Mouse (Mus musculus) intestine, embryonic 15.5 days (tissue): Measurements from ENCODE around the gene H2al2a. TPM values are rescaled to one million over a fixed set of nuclear protein-coding genes. Genes with fewer than 3 reads are reported as not detected.

ENCODE experiments used
- ATAC-seq: fragments of 200-750 bp; cut with Nextera tagmentation; 2 replicates; pipeline ENCODE4 v1.8.0; 2017; ENCODE audit warnings: moderate TSS enrichment, moderate library complexity
- H3K27ac ChIP-seq: fragments of 300-500 bp; sonication (generic); 2 replicates; pipeline ENCODE4 v1.5.1; 2015; ENCODE audit warnings: mild to moderate bottlenecking, inconsistent platforms
- H3K27me3 ChIP-seq: fragments of 300-500 bp; sonication (generic); replicated peaks from 2 replicates; pipeline ENCODE4 v1.6.1; 2015; ENCODE audit warnings: inconsistent platforms
- H3K36me3 ChIP-seq: fragments of 300-500 bp; sonication (generic); 2 replicates; pipeline ENCODE4 v1.6.1; 2015; ENCODE audit warnings: inconsistent platforms
- H3K4me1 ChIP-seq: fragments of 300-500 bp; sonication (generic); replicated peaks from 2 replicates; pipeline ENCODE4 v1.6.1; 2015; ENCODE audit warnings: inconsistent platforms
- H3K4me2 ChIP-seq: fragments of 300-500 bp; sonication (generic); replicated peaks from 2 replicates; pipeline ENCODE4 v1.6.1; 2015; ENCODE audit warnings: mild to moderate bottlenecking, inconsistent platforms
- H3K4me3 ChIP-seq: fragments of 300-500 bp; sonication (generic); replicated peaks from 2 replicates; pipeline ENCODE4 v1.5.1; 2015; ENCODE audit warnings: inconsistent platforms
- H3K9ac ChIP-seq: fragments of 300-500 bp; sonication (generic); 2 replicates; pipeline ENCODE4 v1.6.1; 2015; ENCODE audit warnings: inconsistent platforms
- H3K9me3 ChIP-seq: fragments of 300-500 bp; sonication (generic); 2 replicates; pipeline ENCODE4 v1.6.1; 2016; ENCODE audit warnings: inconsistent platforms
- WGBS: fragments of 180-500 bp; shearing (Covaris S2); methylation state at CpG from one replicate; pipeline ENCODE4 v1.1.7; 2015; 5-methylcytosine and 5-hydroxymethylcytosine counted together
- polyA plus RNA-seq: library from polyadenylated mRNA; unstranded; fragments of >200 nt; fragmentation: Nextera tagmentation; extraction: Ambion mirVana; gene quantifications from 2 replicates; pipeline ENCODE4 v1.2.1, GENCODE M21; 2015

Gene H2al2a
- polyA plus RNA-seq, 1 experiment from 2014 or later: not detected

- 8% methylated on average over 14 of the region's 14 CpGs for WGBS
- ATAC-seq: no peak
- Histone ChIP-seq H3K4me3 (peak overlapping the region; percentile 63), H3K4me1 (peaks cover 2% of the 10 kb centered on the region; the same call in 1 of the 2 replicates), H3K9ac (peak overlapping the region; percentile 57; the same call in 1 of the 2 replicates), H3K27me3 (no peaks in the 10 kb centered on the region), H3K27ac (peak overlapping the region; percentile 32; the same call in 1 of the 2 replicates), H3K9me3 (no peaks in the 10 kb centered on the region), H3K4me2 (peak overlapping the region; percentile 94), H3K36me3 (no peaks in the 10 kb centered on the region)
Observed at GRCm38 (mm10) chr2:18025781-18026115, 29.0 kb upstream of the H2al2a start.

DNA sequence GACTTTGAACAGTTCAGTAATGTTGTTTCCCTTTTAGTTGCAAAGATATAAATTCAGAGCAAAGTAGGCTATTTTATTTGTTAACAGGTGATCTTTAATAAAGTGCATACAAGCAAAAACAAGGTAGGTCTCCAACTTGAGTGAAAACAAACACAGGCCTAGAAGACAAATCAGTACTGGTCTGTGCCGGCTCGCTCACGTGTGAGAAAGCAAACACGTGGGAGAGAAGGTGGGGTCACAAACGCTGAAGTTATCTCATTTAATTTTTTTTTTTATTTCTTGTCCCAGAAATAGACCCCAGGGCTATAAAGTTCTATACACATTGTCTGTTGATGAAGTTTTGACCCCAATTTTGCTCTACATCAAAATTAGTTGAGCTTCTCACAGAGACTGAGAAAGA lies 28.4 kb upstream of the H2al2a start:
- Histone ChIP-seq H3K27ac (no peak overlapping the region), H3K27me3 (no peaks in the 10 kb centered on the region), H3K4me2 (peak overlapping the region; percentile 94; the same call in 1 of the 2 replicates), H3K36me3 (no peaks in the 10 kb centered on the region), H3K9ac (no peak overlapping the region), H3K4me1 (peaks cover 2% of the 10 kb centered on the region; the same call in 1 of the 2 replicates), H3K4me3 (peak overlapping the region; percentile 63; the same call in 1 of the 2 replicates), H3K9me3 (no peaks in the 10 kb centered on the region)
- no peak for ATAC-seq
- 66% methylated on average over 5 of the region's 5 CpGs for WGBS

- H3K9ac ChIP-seq: no peak overlapping the region
- ATAC-seq: no peak
- H3K36me3 ChIP-seq: no peaks in the 10 kb centered on the region
- no peaks in the 10 kb centered on the region for H3K27me3 ChIP-seq
- H3K4me1 ChIP-seq: peaks cover 2% of the 10 kb centered on the region; the same call in 1 of the 2 replicates
- no peak overlapping the region for H3K27ac ChIP-seq
- H3K4me3 ChIP-seq: no peak overlapping the region
- whole genome bisulfite sequencing: 51% methylated on average over 1 of the region's 1 CpGs
- H3K9me3 ChIP-seq: no peaks in the 10 kb centered on the region
- no peak overlapping the region for H3K4me2 ChIP-seq
Observed at GRCm38 (mm10) chr2:18022886-18023285, 26.1 kb upstream of the H2al2a start.

GRCm38 (mm10) chr2:18019122-18019521 lies 22.4 kb upstream of the H2al2a start:
- no peak overlapping the region for H3K9ac ChIP-seq
- H3K4me3 ChIP-seq: no peak overlapping the region
- 79% methylated on average over 1 of the region's 1 CpGs for WGBS

DNA sequence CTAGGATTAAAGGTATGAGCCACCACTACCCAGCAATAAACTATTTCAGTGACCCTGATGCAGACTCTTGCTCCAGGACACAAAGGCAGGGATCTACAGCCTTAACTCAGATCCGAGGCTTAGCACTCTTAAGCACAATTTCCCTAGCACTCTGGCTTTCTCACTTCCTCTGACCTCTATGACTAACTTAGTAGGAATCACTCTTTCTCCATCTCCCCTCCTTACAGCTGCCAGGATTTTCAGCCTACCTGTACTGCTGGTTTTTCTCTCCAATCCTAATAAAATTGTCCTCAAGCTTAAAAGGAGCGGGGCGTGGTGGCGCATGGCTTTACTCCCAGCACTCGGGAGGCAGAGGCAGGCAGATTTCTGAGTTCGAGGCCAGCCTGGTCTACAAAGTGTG lies 20.6 kb upstream of the H2al2a start:
- Histone ChIP-seq H3K27ac (no peak overlapping the region), H3K4me3 (no peak overlapping the region), H3K27me3 (no peaks in the 10 kb centered on the region), H3K9ac (no peak overlapping the region), H3K36me3 (no peaks in the 10 kb centered on the region), H3K4me2 (no peak overlapping the region), H3K9me3 (no peaks in the 10 kb centered on the region), H3K4me1 (no peaks in the 10 kb centered on the region)
- WGBS: 91% methylated on average over 6 of the region's 6 CpGs
- no peak for ATAC-seq

More at GRCm38 (mm10) chr2:18019122-18019521, 22.4 kb upstream of the H2al2a start:
- no peaks in the 10 kb centered on the region for H3K27me3 ChIP-seq
- no peak overlapping the region for H3K4me2 ChIP-seq
- no peaks in the 10 kb centered on the region for H3K36me3 ChIP-seq
- H3K4me1 ChIP-seq: no peaks in the 10 kb centered on the region
- H3K9me3 ChIP-seq: no peaks in the 10 kb centered on the region
- no peak for ATAC-seq
- H3K27ac ChIP-seq: no peak overlapping the region

- WGBS: 90% methylated on average over 1 of the region's 1 CpGs
- Histone ChIP-seq H3K4me3 (no peak overlapping the region), H3K9ac (no peak overlapping the region), H3K27ac (no peak overlapping the region), H3K4me2 (no peak overlapping the region), H3K36me3 (no peaks in the 10 kb centered on the region), H3K27me3 (no peaks in the 10 kb centered on the region), H3K4me1 (no peaks in the 10 kb centered on the region), H3K9me3 (no peaks in the 10 kb centered on the region)
- no peak for ATAC-seq
Observed at GRCm38 (mm10) chr2:18016639-18017038, 19.9 kb upstream of the H2al2a start.

- H3K9me3 ChIP-seq: no peaks in the 10 kb centered on the region
- no peak overlapping the region for H3K4me2 ChIP-seq
- H3K27me3 ChIP-seq: no peaks in the 10 kb centered on the region
- H3K36me3 ChIP-seq: no peaks in the 10 kb centered on the region
- no peak overlapping the region for H3K4me3 ChIP-seq
- no peak for ATAC-seq
- no peaks in the 10 kb centered on the region for H3K4me1 ChIP-seq
- H3K9ac ChIP-seq: no peak overlapping the region
- no peak overlapping the region for H3K27ac ChIP-seq
- WGBS: 64% methylated on average over 3 of the region's 3 CpGs
Observed at GRCm38 (mm10) chr2:18015581-18015980, 18.8 kb upstream of the H2al2a start.

- WGBS: 87% methylated on average over 3 of the region's 3 CpGs
- H3K36me3 ChIP-seq: no peaks in the 10 kb centered on the region
- no peaks in the 10 kb centered on the region for H3K4me1 ChIP-seq
- no peak overlapping the region for H3K4me2 ChIP-seq
- no peak overlapping the region for H3K4me3 ChIP-seq
- H3K9ac ChIP-seq: no peak overlapping the region
- H3K9me3 ChIP-seq: no peaks in the 10 kb centered on the region
- no peak overlapping the region for H3K27ac ChIP-seq
- no peak for ATAC-seq
- no peaks in the 10 kb centered on the region for H3K27me3 ChIP-seq
Observed at GRCm38 (mm10) chr2:18012866-18013265, 16.1 kb upstream of the H2al2a start.

DNA sequence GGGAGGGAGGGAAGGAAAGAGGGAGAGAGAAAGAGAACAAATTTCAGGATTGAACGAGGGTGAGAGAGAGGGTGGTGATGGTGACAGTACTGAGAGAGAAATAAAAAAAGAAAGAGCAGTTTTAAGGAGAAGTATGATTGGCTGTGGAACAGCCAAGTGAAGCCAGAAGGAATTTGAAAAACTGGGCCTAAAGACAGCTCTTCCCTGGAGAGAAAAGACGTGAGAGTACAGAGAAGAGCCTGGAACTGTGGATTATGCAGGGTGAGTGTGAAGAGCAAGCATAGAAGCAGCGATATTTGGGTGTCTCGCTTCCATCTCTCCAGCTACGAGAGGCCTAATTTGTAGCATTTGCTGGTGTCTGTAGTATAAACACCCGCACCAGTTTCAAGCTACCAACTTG lies 14.5 kb upstream of the H2al2a start:
- 86% methylated on average over 6 of the region's 6 CpGs for WGBS
- Histone ChIP-seq H3K4me3 (no peak overlapping the region), H3K9me3 (no peaks in the 10 kb centered on the region), H3K4me1 (no peaks in the 10 kb centered on the region), H3K9ac (no peak overlapping the region), H3K27me3 (no peaks in the 10 kb centered on the region), H3K27ac (no peak overlapping the region), H3K36me3 (no peaks in the 10 kb centered on the region), H3K4me2 (no peak overlapping the region)
- no peak for ATAC-seq

DNA sequence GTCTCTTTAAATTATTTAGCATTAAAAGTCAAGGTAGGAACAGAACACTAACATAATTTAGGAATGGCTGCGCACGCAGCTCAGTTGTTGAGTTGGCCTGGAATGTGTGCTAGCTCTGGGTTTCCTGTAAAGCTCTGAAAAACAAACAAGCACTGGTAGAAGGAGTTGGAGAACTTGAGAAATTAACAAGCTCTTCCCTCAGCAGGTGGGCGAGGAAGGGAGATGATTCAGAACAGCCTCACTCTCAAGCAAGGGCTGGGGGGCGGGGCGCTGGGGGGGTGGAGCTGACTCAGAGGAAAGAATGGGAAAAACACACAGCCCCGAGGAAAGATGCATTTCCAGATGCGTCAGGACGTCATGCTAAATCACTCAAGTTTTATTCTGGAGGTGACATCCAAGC lies 8.4 kb upstream of the H2al2a start:
- H3K9ac ChIP-seq: no peak overlapping the region
- ATAC-seq: no peak
- WGBS: 30% methylated on average over 8 of the region's 8 CpGs
- H3K4me3 ChIP-seq: no peak overlapping the region
- no peak overlapping the region for H3K27ac ChIP-seq
- H3K27me3 ChIP-seq: no peaks in the 10 kb centered on the region
- no peak overlapping the region for H3K4me2 ChIP-seq
- peaks cover 4% of the 10 kb centered on the region; the same call in 1 of the 2 replicates for H3K4me1 ChIP-seq
- no peaks in the 10 kb centered on the region for H3K9me3 ChIP-seq
- no peaks in the 10 kb centered on the region for H3K36me3 ChIP-seq

GRCm38 (mm10) chr2:18004286-18004685 lies 7.5 kb upstream of the H2al2a start:
- no peaks in the 10 kb centered on the region for H3K36me3 ChIP-seq
- H3K4me2 ChIP-seq: no peak overlapping the region
- no peaks in the 10 kb centered on the region for H3K27me3 ChIP-seq
- 72% methylated on average over 4 of the region's 4 CpGs for WGBS
- H3K4me1 ChIP-seq: peaks cover 4% of the 10 kb centered on the region; the same call in 1 of the 2 replicates
- no peak overlapping the region for H3K4me3 ChIP-seq
- no peak for ATAC-seq
- H3K9me3 ChIP-seq: no peaks in the 10 kb centered on the region
- H3K9ac ChIP-seq: no peak overlapping the region
- no peak overlapping the region for H3K27ac ChIP-seq

DNA sequence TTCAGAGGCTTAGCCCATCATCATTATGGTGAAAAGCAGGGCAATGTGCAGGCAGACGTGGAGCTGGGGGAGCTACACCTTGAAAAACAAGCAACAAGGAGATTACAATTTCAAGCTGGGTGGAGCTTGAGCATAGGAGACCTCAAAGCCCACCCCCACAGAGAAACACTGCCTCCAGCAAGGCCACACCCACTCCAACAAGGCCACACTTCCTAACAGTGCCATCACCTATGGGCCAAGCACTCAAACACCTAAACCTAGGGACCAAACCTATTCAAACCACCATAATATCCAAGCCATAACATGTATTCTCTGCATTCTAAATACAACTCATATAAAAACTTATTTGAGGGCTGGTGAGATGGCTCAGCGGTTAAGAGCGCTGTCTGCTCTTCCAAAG lies 5.5 kb upstream of the H2al2a start:
- Histone ChIP-seq H3K4me2 (no peak overlapping the region), H3K36me3 (no peaks in the 10 kb centered on the region), H3K27me3 (no peaks in the 10 kb centered on the region), H3K4me1 (peaks cover 4% of the 10 kb centered on the region; the same call in 1 of the 2 replicates), H3K9ac (no peak overlapping the region), H3K9me3 (no peaks in the 10 kb centered on the region), H3K27ac (no peak overlapping the region), H3K4me3 (no peak overlapping the region)
- ATAC-seq: no peak
- WGBS: 96% methylated on average over 3 of the region's 3 CpGs

GRCm38 (mm10) chr2:17989562-17989961 lies 7.2 kb downstream of the H2al2a start:
- no peak for ATAC-seq
- no peaks in the 10 kb centered on the region for H3K9me3 ChIP-seq
- H3K27me3 ChIP-seq: no peaks in the 10 kb centered on the region
- H3K4me3 ChIP-seq: no peak overlapping the region
- no peak overlapping the region for H3K9ac ChIP-seq
- H3K4me2 ChIP-seq: no peak overlapping the region
- no peaks in the 10 kb centered on the region for H3K36me3 ChIP-seq
- no peak overlapping the region for H3K27ac ChIP-seq
- no peaks in the 10 kb centered on the region for H3K4me1 ChIP-seq
